8 mouse cellular contexts compared by ENCODE assay signal in the genomic region with DNA sequence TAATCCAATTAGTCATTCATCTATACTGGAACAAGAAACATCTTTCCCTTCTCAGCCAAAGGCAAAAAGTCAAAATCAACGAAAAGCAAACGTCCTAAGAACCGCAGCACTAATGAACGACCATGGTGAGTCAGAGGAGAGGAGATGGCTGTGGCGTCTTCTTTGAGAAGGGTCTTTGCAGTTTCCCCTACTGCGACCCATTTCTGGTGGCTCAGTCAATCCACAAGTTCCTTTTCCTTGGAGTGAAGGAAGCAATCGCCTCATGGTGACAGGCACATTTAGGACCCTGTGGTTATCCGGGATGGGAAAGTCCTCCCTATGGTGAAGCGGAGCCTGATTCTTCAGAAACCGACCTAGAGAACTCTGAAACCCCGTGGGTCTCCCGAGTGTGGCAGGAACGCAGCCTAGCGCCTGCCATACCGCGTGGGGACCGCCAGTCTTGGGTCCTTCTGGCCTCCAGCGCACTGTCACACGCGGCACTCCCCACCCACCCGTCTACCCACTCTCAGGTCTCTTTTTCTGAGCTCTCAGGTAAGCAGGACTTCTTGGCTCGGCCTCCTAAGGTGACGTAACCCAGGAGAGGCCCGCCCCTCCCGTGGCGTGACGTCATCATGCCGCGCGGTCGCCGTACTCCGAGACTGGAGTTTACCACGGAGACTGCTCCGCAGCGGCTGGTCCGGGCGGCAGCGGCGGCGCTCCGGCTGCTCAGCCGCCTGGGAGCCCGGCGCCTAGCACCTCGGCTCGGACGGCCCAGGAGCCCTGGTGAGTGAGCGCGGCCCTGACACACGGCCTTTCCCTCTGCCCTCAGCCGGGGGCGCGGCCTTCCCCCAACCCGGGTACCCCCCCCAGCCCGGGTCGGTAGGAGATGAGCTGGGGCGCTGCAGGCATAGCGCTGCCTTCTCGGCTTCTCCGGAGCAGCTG. TPM values are rescaled to one million over a fixed set of nuclear protein-coding genes. Genes with fewer than 3 reads are reported as not detected.
DNase-seq lines count a peak whose midpoint lies in the region; ATAC-seq and TF ChIP-seq lines count a peak whose summit lies in the region.

Gene Klhl12, plus strand, starts transcription at position 628 of the 921 bp plus-strand sequence.

- H3K27me3 ChIP-seq in ES-Bruce4 (ENCODE audit: control insufficient read depth, insufficient read depth, low read length, poor library complexity, severe bottlenecking): no peaks in the 10 kb centered on the region
- no peaks in the 10 kb centered on the region for H3K27me3 ChIP-seq in forebrain, embryonic 13.5 days
- H3K27me3 ChIP-seq in neural tube, embryonic 15.5 days (replicated peaks): no peaks in the 10 kb centered on the region

- peak within 1 kb of the TSS; percentile 87 for H3K9ac ChIP-seq in ES-Bruce4 (ENCODE audit: low read depth, poor library complexity, severe bottlenecking)
- peak within 1 kb of the TSS; percentile 94 for H3K9ac ChIP-seq in forebrain, embryonic 13.5 days
- H3K9ac ChIP-seq in neural tube, embryonic 15.5 days (replicated peaks): peak within 1 kb of the TSS; percentile 89

- no peak for TF ChIP-seq POLR2A in ES-Bruce4 (IDR thresholded peaks at IDR 0.05; ENCODE audit: insufficient read depth, low read length)

- 1% methylated on average over 54 of the region's 61 CpGs for WGBS in forebrain, embryonic 13.5 days
- 1% methylated on average over 61 of the region's 61 CpGs for WGBS in neural tube, embryonic 15.5 days

- H3K4me2 ChIP-seq in forebrain, embryonic 13.5 days: peak within 1 kb of the TSS; percentile 81
- peak within 1 kb of the TSS; percentile 80 for H3K4me2 ChIP-seq in neural tube, embryonic 15.5 days

- H3K27ac ChIP-seq in ES-Bruce4 (ENCODE audit: insufficient read depth, low read length): no peak within 1 kb of the TSS
- H3K27ac ChIP-seq in forebrain, embryonic 13.5 days: peak within 1 kb of the TSS; percentile 81
- H3K27ac ChIP-seq in neural tube, embryonic 15.5 days (replicated peaks): peak within 1 kb of the TSS; percentile 84

- H3K4me1 ChIP-seq in ES-Bruce4 (ENCODE audit: control insufficient read depth, insufficient read depth, low read length): no peaks in the 10 kb centered on the region
- peaks cover 21% of the 10 kb centered on the region for H3K4me1 ChIP-seq in forebrain, embryonic 13.5 days
- H3K4me1 ChIP-seq in neural tube, embryonic 15.5 days: peaks cover 19% of the 10 kb centered on the region

- ATAC-seq in cerebellum, adult (ENCODE audit: insufficient number of reproducible peaks, low FRiP score, low TSS enrichment): peak; percentile 85
- peak; percentile 97 for ATAC-seq in forebrain, embryonic 13.5 days
- ATAC-seq in neural tube, embryonic 15.5 days (ENCODE audit: low FRiP score): peak; percentile 96

- intact Hi-C loops in heart, postnatal 14 days (cut with DNase I): loop anchor here (1.0 kb wide), 1 partner anchor 94 kb away; the partner anchor contains the start of gene Tmem183a

- peaks cover 6% of the 10 kb centered on the region for H3K36me3 ChIP-seq in ES-Bruce4 (ENCODE audit: control insufficient read depth, insufficient read depth, low read length, poor library complexity, severe bottlenecking)
- peaks cover 19% of the 10 kb centered on the region for H3K36me3 ChIP-seq in forebrain, embryonic 13.5 days (ENCODE audit: poor library complexity, severe bottlenecking)
- peaks cover 17% of the 10 kb centered on the region for H3K36me3 ChIP-seq in neural tube, embryonic 15.5 days

- peak within 1 kb of the TSS; percentile 72 for H3K4me3 ChIP-seq in ES-Bruce4 (ENCODE audit: low read depth, low read length)
- peak within 1 kb of the TSS; percentile 92 for H3K4me3 ChIP-seq in forebrain, embryonic 13.5 days
- H3K4me3 ChIP-seq in neural tube, embryonic 15.5 days (replicated peaks): peak within 1 kb of the TSS; percentile 100

- no peak for TF ChIP-seq CTCF in ES-Bruce4 (IDR thresholded peaks at IDR 0.05; ENCODE audit: low read depth, low read length)

- DNase-seq in heart, postnatal 14 days: peak; percentile 92 to 97
- DNase-seq in layer of hippocampus, adult 11-12 months (ENCODE audit: low spot score): peak; percentile 94
- DNase-seq in lung, adult 18-20 months: peak; percentile 95
- peak; percentile 95 for DNase-seq in testis, postnatal 14 days (ENCODE audit: low spot score)

- TF ChIP-seq EP300 in ES-Bruce4 (IDR thresholded peaks at IDR 0.05; ENCODE audit: insufficient read depth, low read depth, low read length): no peak

- H3K9me3 ChIP-seq in ES-Bruce4 (replicated peaks; ENCODE audit: control insufficient read depth, insufficient read depth, low read length, poor library complexity, severe bottlenecking): no peaks in the 10 kb centered on the region
- no peaks in the 10 kb centered on the region for H3K9me3 ChIP-seq in forebrain, embryonic 13.5 days (replicated peaks)
- no peaks in the 10 kb centered on the region for H3K9me3 ChIP-seq in neural tube, embryonic 15.5 days (replicated peaks)

RNA-seq across cellular contexts. Expression of gene Klhl12, which starts in this region (rescaled TPM):
- 42.9 and 46.5 TPM in 2 replicates for polyA plus RNA-seq in ES-Bruce4 (2011; ENCODE audit: insufficient read depth, insufficient read length, low read depth, missing spikeins)
- polyA plus RNA-seq in forebrain, embryonic 13.5 days (2015; fragmentation: Nextera tagmentation; extraction: Ambion mirVana): 34.5 and 37.0 TPM in 2 replicates
- 10 to 100 TPM; 18.1 to 19.9 TPM for total RNA-seq in heart, postnatal 14 days (2021)
- polyA plus RNA-seq in neural tube, embryonic 15.5 days (2015; fragmentation: Nextera tagmentation; extraction: Ambion mirVana): 35.6 and 36.7 TPM in 2 replicates
